Mouse (Mus musculus) liver, embryonic 11.5 days (tissue): Measurements from ENCODE around the gene Asic2. TPM values are rescaled to one million over a fixed set of nuclear protein-coding genes. Genes with fewer than 3 reads are reported as not detected.

Experiments used
- ATAC-seq: fragments of 200-750 bp; cut with Nextera tagmentation; replicated peaks from 2 replicates; pipeline ENCODE4 v1.8.0; 2017; ENCODE audit warnings: moderate number of reproducible peaks, mild to moderate bottlenecking, moderate TSS enrichment, moderate library complexity; ENCODE audit not compliant: low FRiP score
- DNase-seq: peaks from one replicate; pipeline ENCODE4 v3.0.0-alpha.2; 2017; ENCODE audit warnings: low spot score
- H3K27ac ChIP-seq: fragments of 300-500 bp; sonication (generic); 2 replicates; pipeline ENCODE4 v1.5.1; 2014; ENCODE audit warnings: mild to moderate bottlenecking, low read depth, low read length, control low read depth
- H3K27me3 ChIP-seq: fragments of 300-500 bp; sonication (generic); replicated peaks from 2 replicates; pipeline ENCODE4 v1.6.1; 2014; ENCODE audit warnings: low read length, mixed read lengths; ENCODE audit not compliant: control insufficient read depth, insufficient read depth
- H3K36me3 ChIP-seq: fragments of 300-500 bp; sonication (generic); 2 replicates; pipeline ENCODE4 v1.6.1; 2014; ENCODE audit warnings: mild to moderate bottlenecking, low read length, moderate library complexity, mixed read lengths; ENCODE audit not compliant: control insufficient read depth, insufficient read depth
- H3K4me1 ChIP-seq: fragments of 300-500 bp; sonication (generic); replicated peaks from 2 replicates; pipeline ENCODE4 v1.6.1; 2014; ENCODE audit warnings: low read length, mixed read lengths; ENCODE audit not compliant: control insufficient read depth, insufficient read depth
- H3K4me2 ChIP-seq: fragments of 300-500 bp; sonication (generic); 2 replicates; pipeline ENCODE4 v1.6.1; 2014; ENCODE audit warnings: mild to moderate bottlenecking, control low read depth, moderate library complexity
- H3K4me3 ChIP-seq: fragments of 300-500 bp; sonication (generic); 2 replicates; pipeline ENCODE4 v1.5.1; 2014; ENCODE audit warnings: low read depth, low read length, control low read depth
- H3K9ac ChIP-seq: fragments of 300-500 bp; sonication (generic); 2 replicates; pipeline ENCODE4 v1.6.1; 2014; ENCODE audit warnings: low read depth, low read length, control low read depth
- H3K9me3 ChIP-seq: fragments of 300-500 bp; sonication (generic); 2 replicates; pipeline ENCODE4 v1.6.1; 2016; ENCODE audit warnings: low read length, inconsistent platforms, mixed read lengths; ENCODE audit not compliant: control insufficient read depth
- WGBS: fragments of 180-500 bp; shearing (Covaris S2); extraction: QIAGEN DNeasy Blood & Tissue Kit; methylation state at CpG from one replicate; pipeline ENCODE4 v1.1.7; 2014; 5-methylcytosine and 5-hydroxymethylcytosine counted together
- polyA plus RNA-seq: library from polyadenylated mRNA; unstranded; fragments of >200 nt; fragmentation: Nextera tagmentation; extraction: Ambion mirVana; gene quantifications from 2 replicates; pipeline ENCODE4 v1.2.1, GENCODE M21; 2014

The Asic2 gene
- polyA plus RNA-seq, 1 experiment from 2014 or later: 0.27 TPM

- H3K9me3 ChIP-seq: no peaks in the 10 kb centered on the region
- 12% methylated on average over 7 of the region's 7 CpGs for WGBS
- no peak overlapping the region for H3K4me2 ChIP-seq
- H3K27ac ChIP-seq: no peak overlapping the region
- no peak overlapping the region for H3K4me3 ChIP-seq
- H3K4me1 ChIP-seq: no peaks in the 10 kb centered on the region
- H3K27me3 ChIP-seq: no peaks in the 10 kb centered on the region
- H3K9ac ChIP-seq: no peak overlapping the region
- H3K36me3 ChIP-seq: no peaks in the 10 kb centered on the region
- ATAC-seq (no peak), DNase-seq (no peak)
These were observed 1078.8 kb downstream of the Asic2 start for GRCm38 (mm10) chr11:80889336-80890063.

- Histone ChIP-seq H3K27ac (no peak overlapping the region), H3K4me1 (no peaks in the 10 kb centered on the region), H3K27me3 (no peaks in the 10 kb centered on the region), H3K4me2 (no peak overlapping the region), H3K9me3 (no peaks in the 10 kb centered on the region), H3K36me3 (no peaks in the 10 kb centered on the region), H3K4me3 (no peak overlapping the region), H3K9ac (no peak overlapping the region)
- WGBS: 56% methylated on average over 3 of the region's 3 CpGs
- ATAC-seq: no peak
- no peak for DNase-seq
These were observed 1081.2 kb downstream of the Asic2 start for GRCm38 (mm10) chr11:80887021-80887420.

- H3K9ac ChIP-seq: no peak overlapping the region
- no peaks in the 10 kb centered on the region for H3K9me3 ChIP-seq
- H3K4me2 ChIP-seq: no peak overlapping the region
- ATAC-seq (no peak), DNase-seq (no peak)
- H3K36me3 ChIP-seq: no peaks in the 10 kb centered on the region
- H3K4me1 ChIP-seq: no peaks in the 10 kb centered on the region
- no peaks in the 10 kb centered on the region for H3K27me3 ChIP-seq
- no peak overlapping the region for H3K4me3 ChIP-seq
- H3K27ac ChIP-seq: no peak overlapping the region
- 76% methylated on average over 7 of the region's 7 CpGs for WGBS
These were observed 1081.9 kb downstream of the Asic2 start for GRCm38 (mm10) chr11:80886365-80886764.

GRCm38 (mm10) chr11:80884521-80885231 is 1083.6 kb downstream of the Asic2 start:
- H3K4me1 ChIP-seq: no peaks in the 10 kb centered on the region
- H3K9ac ChIP-seq: no peak overlapping the region
- no peak overlapping the region for H3K27ac ChIP-seq
- DNase-seq: no peak
- no peaks in the 10 kb centered on the region for H3K27me3 ChIP-seq
- no peak overlapping the region for H3K4me2 ChIP-seq
- no peaks in the 10 kb centered on the region for H3K9me3 ChIP-seq
- H3K36me3 ChIP-seq: no peaks in the 10 kb centered on the region
- 67% methylated on average over 6 of the region's 6 CpGs for WGBS
- ATAC-seq: no peak
- H3K4me3 ChIP-seq: no peak overlapping the region

- H3K9me3 ChIP-seq: no peaks in the 10 kb centered on the region
- H3K27me3 ChIP-seq: no peaks in the 10 kb centered on the region; the same call in 1 of the 2 replicates
- H3K36me3 ChIP-seq: no peaks in the 10 kb centered on the region
- no peak for ATAC-seq
- H3K4me2 ChIP-seq: no peak overlapping the region
- no peak for DNase-seq
- no peak overlapping the region for H3K27ac ChIP-seq
- no peak overlapping the region for H3K9ac ChIP-seq
- no peaks in the 10 kb centered on the region for H3K4me1 ChIP-seq
- no peak overlapping the region for H3K4me3 ChIP-seq
- WGBS: 81% methylated on average over 7 of the region's 7 CpGs
These were observed 1085.9 kb downstream of the Asic2 start for GRCm38 (mm10) chr11:80882229-80882810.

GRCm38 (mm10) chr11:80878026-80878425 is 1090.2 kb downstream of the Asic2 start:
- no peaks in the 10 kb centered on the region for H3K36me3 ChIP-seq
- H3K9me3 ChIP-seq: no peaks in the 10 kb centered on the region
- WGBS: 91% methylated on average over 2 of the region's 2 CpGs
- no peak overlapping the region for H3K4me2 ChIP-seq
- H3K4me1 ChIP-seq: no peaks in the 10 kb centered on the region
- no peak overlapping the region for H3K9ac ChIP-seq
- no peak overlapping the region for H3K4me3 ChIP-seq
- no peak for ATAC-seq
- H3K27me3 ChIP-seq: no peaks in the 10 kb centered on the region; the same call in 1 of the 2 replicates
- no peak overlapping the region for H3K27ac ChIP-seq
- no peak for DNase-seq

- H3K4me2 ChIP-seq: no peak overlapping the region
- H3K4me3 ChIP-seq: no peak overlapping the region
- peaks cover 1% of the 10 kb centered on the region; the same call in 1 of the 2 replicates for H3K4me1 ChIP-seq
- no peak for DNase-seq
- ATAC-seq: no peak
- no peak overlapping the region for H3K9ac ChIP-seq
- 74% methylated on average over 11 of the region's 11 CpGs for WGBS
- no peaks in the 10 kb centered on the region for H3K36me3 ChIP-seq
- no peaks in the 10 kb centered on the region for H3K9me3 ChIP-seq
- no peaks in the 10 kb centered on the region; the same call in 1 of the 2 replicates for H3K27me3 ChIP-seq
- H3K27ac ChIP-seq: no peak overlapping the region
These were observed 1091.1 kb downstream of the Asic2 start for GRCm38 (mm10) chr11:80877131-80877651.

- peak overlapping the region; percentile 50; the same call in 1 of the 2 replicates for H3K27ac ChIP-seq
- WGBS: 41% methylated on average over 17 of the region's 17 CpGs
- H3K4me1 ChIP-seq: peaks cover 6% of the 10 kb centered on the region; the same call in 1 of the 2 replicates
- H3K9me3 ChIP-seq: no peaks in the 10 kb centered on the region
- H3K27me3 ChIP-seq: no peaks in the 10 kb centered on the region
- DNase-seq (peak; percentile 69), ATAC-seq (peak; percentile 94)
- H3K4me2 ChIP-seq: peak overlapping the region; percentile 19; the same call in 1 of the 2 replicates
- no peaks in the 10 kb centered on the region for H3K36me3 ChIP-seq
- H3K4me3 ChIP-seq: no peak overlapping the region
- H3K9ac ChIP-seq: no peak overlapping the region
These were observed 1095.5 kb downstream of the Asic2 start for GRCm38 (mm10) chr11:80872509-80873474.
